Mouse (Mus musculus): Measurements from ENCODE around the gene Kank2. TPM values are rescaled to one million over a fixed set of nuclear protein-coding genes. Genes with fewer than 3 reads are reported as not detected.

The Kank2 gene
- polyA plus RNA-seq, 1 experiment from 2014 or later: 6.1 TPM

GRCm38 (mm10) chr9:21762135-21762534 lies 36.4 kb downstream of the Kank2 start:
- Histone ChIP-seq H3K27me3 (ENCODE audit: control insufficient read depth, insufficient read depth, low read length) (no peaks in the 10 kb centered on the region), H3K4me2 (ENCODE audit: low read depth, low read length) (no peak overlapping the region), H3K36me3 (replicated peaks; ENCODE audit: control insufficient read depth, insufficient read depth, low read depth, low read length) (peaks cover 1% of the 10 kb centered on the region; the same call in 1 of the 2 replicates), H3K9ac (replicated peaks; ENCODE audit: low read length) (no peak overlapping the region), H3K27ac (replicated peaks; ENCODE audit: low read depth, low read length) (no peak overlapping the region), H3K4me3 (ENCODE audit: low read depth, low read length) (no peak overlapping the region), H3K9me3 (replicated peaks; ENCODE audit: control insufficient read depth, low read length) (no peaks in the 10 kb centered on the region), H3K4me1 (ENCODE audit: control insufficient read depth, insufficient read depth, low read length) (no peaks in the 10 kb centered on the region)
- ATAC-seq (replicated peaks; ENCODE audit: insufficient number of reproducible peaks, low FRiP score, low TSS enrichment, low read depth) (no peak), DNase-seq (ENCODE audit: low spot score) (no peak)

GRCm38 (mm10) chr9:21760155-21761088 lies 38.1 kb downstream of the Kank2 start, which contains the start of gene Spc24:
Gene Spc24 (minus strand): TSS chr9:21760303.
- Histone ChIP-seq H3K36me3 (replicated peaks; ENCODE audit: control insufficient read depth, insufficient read depth, low read depth, low read length) (peaks cover 5% of the 10 kb centered on the region; the same call in 1 of the 2 replicates), H3K9me3 (replicated peaks; ENCODE audit: control insufficient read depth, low read length) (no peaks in the 10 kb centered on the region), H3K4me1 (ENCODE audit: control insufficient read depth, insufficient read depth, low read length) (no peaks in the 10 kb centered on the region), H3K4me3 (ENCODE audit: low read depth, low read length) (peak within 1 kb of the TSS; percentile 82), H3K4me2 (ENCODE audit: low read depth, low read length) (peak within 1 kb of the TSS; percentile 64), H3K9ac (replicated peaks; ENCODE audit: low read length) (peak within 1 kb of the TSS; percentile 81), H3K27me3 (ENCODE audit: control insufficient read depth, insufficient read depth, low read length) (no peaks in the 10 kb centered on the region), H3K27ac (replicated peaks; ENCODE audit: low read depth, low read length) (peak within 1 kb of the TSS; percentile 53; the same call in 1 of the 2 replicates)
- DNase-seq (ENCODE audit: low spot score) (peak; percentile 99), ATAC-seq (replicated peaks; ENCODE audit: insufficient number of reproducible peaks, low FRiP score, low TSS enrichment, low read depth) (peak; percentile 94)
- under 1% methylated on average over 53 of the region's 54 CpGs for WGBS

GRCm38 (mm10) chr9:21759718-21760117 lies 38.8 kb downstream of the Kank2 start:
- H3K4me1 ChIP-seq (ENCODE audit: control insufficient read depth, insufficient read depth, low read length): no peaks in the 10 kb centered on the region

GRCm38 (mm10) chr9:21758576-21759529 lies 39.7 kb downstream of the Kank2 start:
- H3K4me2 ChIP-seq (ENCODE audit: low read depth, low read length): peak overlapping the region; percentile 64
- H3K27ac ChIP-seq (replicated peaks; ENCODE audit: low read depth, low read length): no peak overlapping the region
- ATAC-seq (replicated peaks; ENCODE audit: insufficient number of reproducible peaks, low FRiP score, low TSS enrichment, low read depth) (no peak), DNase-seq (ENCODE audit: low spot score) (no peak)
- no peaks in the 10 kb centered on the region for H3K27me3 ChIP-seq (ENCODE audit: control insufficient read depth, insufficient read depth, low read length)
- peak overlapping the region; percentile 40; the same call in 1 of the 2 replicates for H3K9ac ChIP-seq (replicated peaks; ENCODE audit: low read length)
- no peaks in the 10 kb centered on the region for H3K9me3 ChIP-seq (replicated peaks; ENCODE audit: control insufficient read depth, low read length)
- 55% methylated on average over 14 of the region's 14 CpGs for WGBS
- H3K4me3 ChIP-seq (ENCODE audit: low read depth, low read length): peak overlapping the region; percentile 82
- H3K36me3 ChIP-seq (replicated peaks; ENCODE audit: control insufficient read depth, insufficient read depth, low read depth, low read length): peaks cover 5% of the 10 kb centered on the region; the same call in 1 of the 2 replicates
- H3K4me1 ChIP-seq (ENCODE audit: control insufficient read depth, insufficient read depth, low read length): no peaks in the 10 kb centered on the region

More at GRCm38 (mm10) chr9:21759718-21760117, 38.8 kb downstream of the Kank2 start:
- peak overlapping the region; percentile 64 for H3K4me2 ChIP-seq (ENCODE audit: low read depth, low read length)
- no peaks in the 10 kb centered on the region for H3K27me3 ChIP-seq (ENCODE audit: control insufficient read depth, insufficient read depth, low read length)
- H3K9ac ChIP-seq (replicated peaks; ENCODE audit: low read length): peak overlapping the region; percentile 81
- peaks cover 5% of the 10 kb centered on the region; the same call in 1 of the 2 replicates for H3K36me3 ChIP-seq (replicated peaks; ENCODE audit: control insufficient read depth, insufficient read depth, low read depth, low read length)
- H3K4me3 ChIP-seq (ENCODE audit: low read depth, low read length): peak overlapping the region; percentile 82
- under 1% methylated on average over 20 of the region's 20 CpGs for WGBS
- peak overlapping the region; percentile 53; the same call in 1 of the 2 replicates for H3K27ac ChIP-seq (replicated peaks; ENCODE audit: low read depth, low read length)
- peak; percentile 33 for DNase-seq (ENCODE audit: low spot score)
- H3K9me3 ChIP-seq (replicated peaks; ENCODE audit: control insufficient read depth, low read length): no peaks in the 10 kb centered on the region
- ATAC-seq (replicated peaks; ENCODE audit: insufficient number of reproducible peaks, low FRiP score, low TSS enrichment, low read depth): peak; percentile 19; the same call in 1 of the 2 replicates

GRCm38 (mm10) chr9:21754516-21755321 lies 43.8 kb downstream of the Kank2 start:
- 77% methylated on average over 13 of the region's 13 CpGs for WGBS
- no peak overlapping the region for H3K27ac ChIP-seq (replicated peaks; ENCODE audit: low read depth, low read length)
- H3K9me3 ChIP-seq (replicated peaks; ENCODE audit: control insufficient read depth, low read length): no peaks in the 10 kb centered on the region
- no peak overlapping the region for H3K9ac ChIP-seq (replicated peaks; ENCODE audit: low read length)
- no peaks in the 10 kb centered on the region for H3K27me3 ChIP-seq (ENCODE audit: control insufficient read depth, insufficient read depth, low read length)
- H3K4me3 ChIP-seq (ENCODE audit: low read depth, low read length): no peak overlapping the region
- peaks cover 5% of the 10 kb centered on the region; the same call in 1 of the 2 replicates for H3K36me3 ChIP-seq (replicated peaks; ENCODE audit: control insufficient read depth, insufficient read depth, low read depth, low read length)
- ATAC-seq (replicated peaks; ENCODE audit: insufficient number of reproducible peaks, low FRiP score, low TSS enrichment, low read depth) (no peak), DNase-seq (ENCODE audit: low spot score) (no peak)
- no peak overlapping the region for H3K4me2 ChIP-seq (ENCODE audit: low read depth, low read length)
- peaks cover 2% of the 10 kb centered on the region; the same call in 1 of the 2 replicates for H3K4me1 ChIP-seq (ENCODE audit: control insufficient read depth, insufficient read depth, low read length)

GRCm38 (mm10) chr9:21754003-21754402 lies 44.5 kb downstream of the Kank2 start:
- Histone ChIP-seq H3K4me3 (ENCODE audit: low read depth, low read length) (no peak overlapping the region), H3K9me3 (replicated peaks; ENCODE audit: control insufficient read depth, low read length) (no peaks in the 10 kb centered on the region), H3K9ac (replicated peaks; ENCODE audit: low read length) (no peak overlapping the region), H3K4me2 (ENCODE audit: low read depth, low read length) (no peak overlapping the region), H3K36me3 (replicated peaks; ENCODE audit: control insufficient read depth, insufficient read depth, low read depth, low read length) (peaks cover 6% of the 10 kb centered on the region), H3K27me3 (ENCODE audit: control insufficient read depth, insufficient read depth, low read length) (no peaks in the 10 kb centered on the region), H3K4me1 (ENCODE audit: control insufficient read depth, insufficient read depth, low read length) (peaks cover 2% of the 10 kb centered on the region; the same call in 1 of the 2 replicates), H3K27ac (replicated peaks; ENCODE audit: low read depth, low read length) (no peak overlapping the region)
- ATAC-seq (replicated peaks; ENCODE audit: insufficient number of reproducible peaks, low FRiP score, low TSS enrichment, low read depth) (no peak), DNase-seq (ENCODE audit: low spot score) (no peak)
- WGBS: 90% methylated on average over 2 of the region's 2 CpGs

- Histone ChIP-seq H3K4me1 (ENCODE audit: control insufficient read depth, insufficient read depth, low read length) (peaks cover 2% of the 10 kb centered on the region; the same call in 1 of the 2 replicates), H3K27ac (replicated peaks; ENCODE audit: low read depth, low read length) (0 out of 2 replicates have a peak overlapping the region, but pooled peaks have one; percentile 56), H3K9me3 (replicated peaks; ENCODE audit: control insufficient read depth, low read length) (no peaks in the 10 kb centered on the region), H3K9ac (replicated peaks; ENCODE audit: low read length) (no peak overlapping the region), H3K4me3 (ENCODE audit: low read depth, low read length) (no peak overlapping the region), H3K4me2 (ENCODE audit: low read depth, low read length) (no peak overlapping the region), H3K36me3 (replicated peaks; ENCODE audit: control insufficient read depth, insufficient read depth, low read depth, low read length) (peaks cover 10% of the 10 kb centered on the region), H3K27me3 (ENCODE audit: control insufficient read depth, insufficient read depth, low read length) (no peaks in the 10 kb centered on the region)
- DNase-seq (ENCODE audit: low spot score) (no peak), ATAC-seq (replicated peaks; ENCODE audit: insufficient number of reproducible peaks, low FRiP score, low TSS enrichment, low read depth) (no peak)
- 51% methylated on average over 10 of the region's 10 CpGs for WGBS
Measured at GRCm38 (mm10) chr9:21752252-21752792, 46.2 kb downstream of the Kank2 start.

Measured in embryonic facial prominence, embryonic 11.5 days (tissue).